11 mouse cellular contexts compared by ENCODE assay signal in the genomic region with DNA sequence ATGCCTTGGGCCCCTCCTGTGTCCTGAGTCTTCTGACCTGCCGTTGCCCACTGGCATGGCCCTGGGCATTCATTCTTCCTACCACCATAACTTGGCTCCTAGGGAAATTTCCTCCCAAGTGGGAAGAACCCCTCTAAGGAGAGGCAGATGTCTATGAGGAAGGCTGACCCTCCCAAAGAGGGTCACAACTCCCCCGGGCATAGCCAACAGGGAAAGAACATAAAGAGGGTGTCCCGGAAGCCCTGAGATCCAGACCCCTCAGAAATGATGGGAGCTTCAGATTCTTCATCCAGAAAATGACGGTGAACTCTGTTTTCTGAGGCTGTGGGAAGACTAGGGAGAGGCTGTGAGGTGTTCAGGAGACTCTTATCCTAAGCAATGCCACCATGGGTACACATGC. TPM values are rescaled to one million over a fixed set of nuclear protein-coding genes. Genes with fewer than 3 reads are reported as not detected.
DNase-seq lines count a peak whose midpoint lies in the region; ATAC-seq and TF ChIP-seq lines count a peak whose summit lies in the region.
"Had no signal": no experiment of that assay in that cellular context is flagged by ENCODE, and none has a peak within 500 bp of the region (broad histone marks: within the 10 kb centered on the region; RNA-seq: fewer than 3 reads in every experiment).

No protein-coding gene starts in this region.

- H3K9me3 ChIP-seq in heart, embryonic 15.5 days (replicated peaks), result no peaks in the 10 kb centered on the region
- no peaks in the 10 kb centered on the region for H3K9me3 ChIP-seq in forebrain, embryonic 15.5 days
- H3K9me3 ChIP-seq in liver, embryonic 16.5 days (replicated peaks; ENCODE audit: control insufficient read depth, low read length), result no peaks in the 10 kb centered on the region

- H3K4me1 ChIP-seq in heart, embryonic 15.5 days (replicated peaks), result peaks cover 76% of the 10 kb centered on the region
- H3K4me1 ChIP-seq in bone marrow, adult 2 months (ENCODE audit: control insufficient read depth, insufficient read depth, low read length), result peaks cover 23% of the 10 kb centered on the region
- peaks cover 76% of the 10 kb centered on the region for H3K4me1 ChIP-seq in forebrain, embryonic 15.5 days
- peaks cover 88% of the 10 kb centered on the region for H3K4me1 ChIP-seq in liver, embryonic 16.5 days (ENCODE audit: control insufficient read depth, low read depth, low read length)

- no peak for TF ChIP-seq CTCF in bone marrow, adult 2 months (IDR thresholded peaks at IDR 0.05; ENCODE audit: control insufficient read depth, insufficient read depth, low read length)

- no peak for TF ChIP-seq POLR2A in bone marrow, adult 2 months (IDR thresholded peaks at IDR 0.05; ENCODE audit: borderline replicate concordance, control insufficient read depth, low read depth, low read length)

- H3K9ac ChIP-seq in heart, embryonic 15.5 days, result no peak overlapping the region
- no peak overlapping the region for H3K9ac ChIP-seq in forebrain, embryonic 15.5 days (replicated peaks)
- H3K9ac ChIP-seq in liver, embryonic 16.5 days (ENCODE audit: low read depth, low read length), result 0 out of 2 replicates have a peak overlapping the region, but pooled peaks have one; percentile 16

- H3K27me3 ChIP-seq in heart, embryonic 15.5 days, result no peaks in the 10 kb centered on the region
- no peaks in the 10 kb centered on the region for H3K27me3 ChIP-seq in forebrain, embryonic 15.5 days
- H3K27me3 ChIP-seq in liver, embryonic 16.5 days (ENCODE audit: control insufficient read depth, insufficient read depth, low read depth, low read length), result no peaks in the 10 kb centered on the region

- H3K4me2 ChIP-seq in heart, embryonic 15.5 days, result no peak overlapping the region
- peak overlapping the region; percentile 21; the same call in 1 of the 2 replicates for H3K4me2 ChIP-seq in forebrain, embryonic 15.5 days (replicated peaks)
- H3K4me2 ChIP-seq in liver, embryonic 16.5 days (ENCODE audit: low read depth, low read length), result no peak overlapping the region

- no peak for DNase-seq in heart, postnatal 10 days
- no peak for DNase-seq in B cell, adult 2 months
- DNase-seq in right cerebral cortex, postnatal 4 days, result no peak
- no peak for DNase-seq in embryo, embryonic 10 days (ENCODE audit: low spot score)

- H3K27ac ChIP-seq in heart, embryonic 15.5 days, result peak overlapping the region; percentile 99
- peak overlapping the region; percentile 82; the same call in 1 of the 2 replicates for H3K27ac ChIP-seq in bone marrow, adult 2 months (ENCODE audit: control insufficient read depth, insufficient read depth, low read depth, low read length, poor library complexity)
- peak overlapping the region; percentile 93 for H3K27ac ChIP-seq in forebrain, embryonic 15.5 days (replicated peaks)
- peak overlapping the region; percentile 98 for H3K27ac ChIP-seq in liver, embryonic 16.5 days (ENCODE audit: low read length)

- no peak for ATAC-seq in heart, embryonic 15.5 days (replicated peaks; ENCODE audit: insufficient number of reproducible peaks, insufficient read depth, low FRiP score, low read depth)
- no peak for ATAC-seq in forebrain, embryonic 15.5 days (replicated peaks)
- ATAC-seq in liver, embryonic 16.5 days (ENCODE audit: low read depth), result no peak

- no peaks in the 10 kb centered on the region for H3K36me3 ChIP-seq in heart, embryonic 15.5 days
- H3K36me3 ChIP-seq in forebrain, embryonic 15.5 days, result no peaks in the 10 kb centered on the region
- no peaks in the 10 kb centered on the region for H3K36me3 ChIP-seq in liver, embryonic 16.5 days (ENCODE audit: control insufficient read depth, insufficient read depth)

- H3K4me3 ChIP-seq in heart, embryonic 15.5 days, result no peak overlapping the region
- H3K4me3 ChIP-seq in bone marrow, adult 2 months (replicated peaks; ENCODE audit: control insufficient read depth, low read depth, low read length), result no peak overlapping the region
- H3K4me3 ChIP-seq in forebrain, embryonic 15.5 days, result no peak overlapping the region
- no peak overlapping the region for H3K4me3 ChIP-seq in liver, embryonic 16.5 days (ENCODE audit: low read depth, low read length)

- intact Hi-C loops in heart, postnatal 10 days (cut with DNase I), result no loop called here

- 85% methylated on average over 4 of the region's 4 CpGs for WGBS in heart, embryonic 15.5 days
- 83% methylated on average over 4 of the region's 4 CpGs for WGBS in bone marrow, adult 2 months
- WGBS in forebrain, embryonic 15.5 days, result 63% methylated on average over 4 of the region's 4 CpGs
- 77% methylated on average over 4 of the region's 4 CpGs for WGBS in liver, embryonic 16.5 days (ENCODE audit: insufficient replicate concordance)

RNA-seq across cellular contexts. Expression of gene Chit1, which starts 15.3 kb away (rescaled TPM):
- polyA plus RNA-seq in heart, embryonic 15.5 days (2015; fragmentation: Nextera tagmentation; extraction: Ambion mirVana), result 0.42 TPM in 2 replicates
- total RNA-seq in heart, postnatal 10 days (2021), result not detected
- not detected in 2 replicates for polyA plus RNA-seq in bone marrow, adult 2 months (2011; ENCODE audit: insufficient read depth, insufficient read length, low replicate concordance, missing spikeins)
- polyA plus RNA-seq in forebrain, embryonic 15.5 days (2015; fragmentation: Nextera tagmentation; extraction: Ambion mirVana), result 0.17 and 0.24 TPM in 2 replicates
- polyA plus RNA-seq in liver, embryonic 16.5 days (2015; fragmentation: Nextera tagmentation; extraction: Ambion mirVana), result 0.19 and 0.20 TPM in 2 replicates
- total RNA-seq: heart, adult 8-10 months; liver, adult 2 months had no signal
- polyA plus RNA-seq: liver, adult 2 months had no signal

RNA-seq across cellular contexts. Expression of gene Btg2, which starts 16.8 kb away (rescaled TPM):
- polyA plus RNA-seq in heart, embryonic 15.5 days (2015; fragmentation: Nextera tagmentation; extraction: Ambion mirVana), result 36.9 and 45.4 TPM in 2 replicates
- total RNA-seq in heart, postnatal 10 days (2021), result 10 to 100 TPM; 30.3 to 32.9 TPM
- polyA plus RNA-seq in bone marrow, adult 2 months (2011; ENCODE audit: insufficient read depth, insufficient read length, low replicate concordance, missing spikeins), result 79.9 and 89.5 TPM in 2 replicates
- polyA plus RNA-seq in forebrain, embryonic 15.5 days (2015; fragmentation: Nextera tagmentation; extraction: Ambion mirVana), result 69.4 and 76.8 TPM in 2 replicates
- polyA plus RNA-seq in liver, embryonic 16.5 days (2015; fragmentation: Nextera tagmentation; extraction: Ambion mirVana), result 107 and 109 TPM in 2 replicates

RNA-seq across cellular contexts. Expression of gene Fmod, which starts 58.7 kb away (rescaled TPM):
- polyA plus RNA-seq in heart, embryonic 15.5 days (2015; fragmentation: Nextera tagmentation; extraction: Ambion mirVana), result 23.3 and 32.3 TPM in 2 replicates
- total RNA-seq in heart, postnatal 10 days (2021), result 10 to 100 TPM; 18.1 to 25.8 TPM
- 0.31 TPM in 1 of 2 replicates, not detected in the other for polyA plus RNA-seq in bone marrow, adult 2 months (2011; ENCODE audit: insufficient read depth, insufficient read length, low replicate concordance, missing spikeins)
- 4.2 and 6.4 TPM in 2 replicates for polyA plus RNA-seq in forebrain, embryonic 15.5 days (2015; fragmentation: Nextera tagmentation; extraction: Ambion mirVana)
- polyA plus RNA-seq in liver, embryonic 16.5 days (2015; fragmentation: Nextera tagmentation; extraction: Ambion mirVana), result 2.2 and 3.3 TPM in 2 replicates
- total RNA-seq: CH12.LX had no signal
